Mouse (Mus musculus): ENCODE measurements around the gene Rexo5.

DNA sequence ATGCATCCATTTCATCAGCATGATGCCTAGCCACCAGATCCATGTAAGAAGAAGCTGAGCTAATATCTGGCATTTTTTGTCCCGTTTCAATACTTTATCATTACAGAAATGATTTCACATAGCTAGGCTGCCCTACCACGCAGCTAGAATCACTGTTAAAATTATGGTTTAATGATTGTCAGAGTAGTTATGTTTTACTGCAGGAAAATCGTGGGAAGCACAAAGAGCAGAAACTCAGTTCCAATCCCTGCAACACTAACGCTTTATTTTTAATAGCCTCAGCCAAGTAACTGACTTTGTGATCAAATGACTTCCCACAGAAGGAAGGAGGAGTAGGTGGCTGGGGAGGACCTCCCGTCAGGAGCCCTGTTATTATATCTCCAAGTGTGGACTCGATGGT, 26.8 kb upstream of the Rexo5 start:
- no peak for TF ChIP-seq CTCF (IDR thresholded peaks at IDR 0.05; ENCODE audit: low read depth, low read length)
- TF ChIP-seq POLR2A (IDR thresholded peaks at IDR 0.05; ENCODE audit: extremely low read depth, insufficient read depth, low read length), result no peak

Measured in liver, adult 2 months (tissue).